Mouse (Mus musculus) heart, postnatal 0 days (tissue): ENCODE results near the gene Casq2. TPM values are rescaled to one million over a fixed set of nuclear protein-coding genes. Genes with fewer than 3 reads are reported as not detected.
A peak's percentile ranks its signal among the peaks of the same experiment; 100 is the strongest.

Experiments used
- ATAC-seq: fragments of 200-750 bp; cut with Nextera tagmentation; 2 replicates; pipeline ENCODE4 v1.8.0; 2017; ENCODE audit warnings: low read depth, moderate number of reproducible peaks, moderate library complexity; ENCODE audit not compliant: insufficient read depth
- DNase-seq: peaks from one replicate; pipeline ENCODE4 v3.0.0-alpha.2; 2016; ENCODE audit warnings: low spot score
- H3K27ac ChIP-seq: fragments of 300-500 bp; sonication (generic); 2 replicates; pipeline ENCODE4 v1.5.1; 2014; ENCODE audit warnings: low read depth, mild to moderate bottlenecking
- H3K27me3 ChIP-seq: fragments of 300-500 bp; sonication (generic); 2 replicates; pipeline ENCODE4 v1.6.1; 2014; ENCODE audit warnings: low read length, mixed read lengths; ENCODE audit not compliant: control insufficient read depth, insufficient read depth
- H3K36me3 ChIP-seq: fragments of 300-500 bp; sonication (generic); replicated peaks from 2 replicates; pipeline ENCODE4 v1.6.1; 2014; ENCODE audit warnings: low read length, mixed read lengths; ENCODE audit not compliant: control insufficient read depth, insufficient read depth
- H3K4me1 ChIP-seq: fragments of 300-500 bp; sonication (generic); 2 replicates; pipeline ENCODE4 v1.6.1; 2014; ENCODE audit warnings: antibody characterized with exemption; ENCODE audit not compliant: control insufficient read depth, insufficient read depth
- H3K4me2 ChIP-seq: fragments of 300-500 bp; sonication (generic); 2 replicates; pipeline ENCODE4 v1.6.1; 2014; ENCODE audit warnings: low read depth, mild to moderate bottlenecking, low read length, moderate library complexity
- H3K4me3 ChIP-seq: fragments of 300-500 bp; sonication (generic); 2 replicates; pipeline ENCODE4 v1.5.1; 2014; ENCODE audit warnings: low read depth, low read length
- H3K9ac ChIP-seq: fragments of 300-500 bp; sonication (generic); replicated peaks from 2 replicates; pipeline ENCODE4 v1.6.1; 2014; ENCODE audit warnings: low read depth, low read length, mixed read lengths
- H3K9me3 ChIP-seq: fragments of 300-500 bp; sonication (generic); replicated peaks from 2 replicates; pipeline ENCODE4 v1.6.1; 2016; ENCODE audit warnings: low read length; ENCODE audit not compliant: control insufficient read depth
- CTCF ChIP-seq: IDR thresholded peaks from 2 replicates; pipeline ENCODE4 v1.5.1; 2016; ENCODE audit warnings: antibody characterized with exemption, control low read depth, low read depth
- EP300 ChIP-seq: IDR thresholded peaks from 2 replicates; pipeline ENCODE4 v1.6.1; 2016; ENCODE audit warnings: antibody characterized with exemption, low read depth
- WGBS: fragments of 180-500 bp; shearing (Covaris S2); extraction: QIAGEN DNeasy Blood & Tissue Kit; methylation state at CpG from one replicate; pipeline ENCODE4 v1.1.7; 2014; 5-methylcytosine and 5-hydroxymethylcytosine counted together
- polyA plus RNA-seq: library from polyadenylated mRNA; unstranded; fragments of >200 nt; fragmentation: Nextera tagmentation; extraction: Ambion mirVana; gene quantifications from 2 replicates; pipeline ENCODE4 v1.2.1, GENCODE M21; 2015
- total RNA-seq: library from RNA; depleted of rRNA; stranded (reverse); fragments of >200 nt; gene quantifications from 2 replicates; pipeline ENCODE4 v1.2.3, GENCODE M21; 2014; ENCODE audit warnings: low replicate concordance

The Casq2 gene
- total and polyA plus RNA-seq, 2 experiments from 2014 or later = 836 to 872 TPM

- no peak overlapping the region for H3K9ac ChIP-seq
- WGBS = 29% methylated on average over 5 of the region's 5 CpGs
- no peaks in the 10 kb centered on the region for H3K27me3 ChIP-seq
- peaks cover 34% of the 10 kb centered on the region for H3K4me1 ChIP-seq
- H3K9me3 ChIP-seq = no peaks in the 10 kb centered on the region
- DNase-seq (no peak), ATAC-seq (no peak)
- H3K4me2 ChIP-seq = no peak overlapping the region
- 0 out of 2 replicates have a peak overlapping the region, but pooled peaks have one; percentile 41 for H3K27ac ChIP-seq
- H3K36me3 ChIP-seq = peaks cover 17% of the 10 kb centered on the region; the same call in 1 of the 2 replicates
- no peak for TF ChIP-seq EP300
- no peak for TF ChIP-seq CTCF
- H3K4me3 ChIP-seq = no peak overlapping the region
These were observed 9.2 kb downstream of the Casq2 start for GRCm38 (mm10) chr3:102095412-102095811.

DNA sequence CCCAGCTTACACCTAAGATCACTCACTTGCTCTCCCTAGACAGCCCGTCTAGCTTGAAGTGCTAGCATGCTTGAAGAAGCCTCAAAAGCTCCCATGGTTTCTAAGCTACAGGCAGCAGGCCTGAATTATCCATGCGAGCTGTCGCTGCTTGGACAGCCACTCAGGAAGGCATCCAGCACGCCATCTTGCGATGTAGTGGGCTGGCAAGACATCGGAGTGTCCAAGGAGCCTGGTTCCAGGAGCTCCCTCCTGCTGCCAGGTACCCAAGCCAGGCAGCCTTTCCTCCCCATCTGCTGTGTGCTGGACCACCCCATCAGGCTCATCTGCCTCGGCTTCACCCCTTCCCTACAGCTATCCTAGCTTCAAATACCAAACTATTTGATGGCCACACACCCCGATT lies 10.2 kb downstream of the Casq2 start:
- H3K9me3 ChIP-seq = no peaks in the 10 kb centered on the region
- peak overlapping the region; percentile 11; the same call in 1 of the 2 replicates for H3K27ac ChIP-seq
- no peak for TF ChIP-seq CTCF
- TF ChIP-seq EP300 = no peak
- 85% methylated on average over 8 of the region's 8 CpGs for WGBS
- H3K4me3 ChIP-seq = no peak overlapping the region
- no peak for ATAC-seq
- peaks cover 17% of the 10 kb centered on the region; the same call in 1 of the 2 replicates for H3K36me3 ChIP-seq
- no peaks in the 10 kb centered on the region for H3K27me3 ChIP-seq
- H3K4me2 ChIP-seq = no peak overlapping the region; the same call in 1 of the 2 replicates
- DNase-seq = no peak
- no peak overlapping the region for H3K9ac ChIP-seq
- H3K4me1 ChIP-seq = peaks cover 43% of the 10 kb centered on the region

- Histone ChIP-seq H3K4me1 (peaks cover 49% of the 10 kb centered on the region), H3K27me3 (no peaks in the 10 kb centered on the region), H3K27ac (peak overlapping the region; percentile 11; the same call in 1 of the 2 replicates), H3K4me3 (no peak overlapping the region), H3K9ac (no peak overlapping the region), H3K36me3 (peaks cover 17% of the 10 kb centered on the region; the same call in 1 of the 2 replicates), H3K4me2 (no peak overlapping the region; the same call in 1 of the 2 replicates), H3K9me3 (no peaks in the 10 kb centered on the region)
- WGBS = 72% methylated on average over 2 of the region's 2 CpGs
- ATAC-seq (no peak), DNase-seq (no peak)
- no peak for TF ChIP-seq CTCF
- no peak for TF ChIP-seq EP300
These were observed 10.8 kb downstream of the Casq2 start for GRCm38 (mm10) chr3:102096976-102097375.

DNA sequence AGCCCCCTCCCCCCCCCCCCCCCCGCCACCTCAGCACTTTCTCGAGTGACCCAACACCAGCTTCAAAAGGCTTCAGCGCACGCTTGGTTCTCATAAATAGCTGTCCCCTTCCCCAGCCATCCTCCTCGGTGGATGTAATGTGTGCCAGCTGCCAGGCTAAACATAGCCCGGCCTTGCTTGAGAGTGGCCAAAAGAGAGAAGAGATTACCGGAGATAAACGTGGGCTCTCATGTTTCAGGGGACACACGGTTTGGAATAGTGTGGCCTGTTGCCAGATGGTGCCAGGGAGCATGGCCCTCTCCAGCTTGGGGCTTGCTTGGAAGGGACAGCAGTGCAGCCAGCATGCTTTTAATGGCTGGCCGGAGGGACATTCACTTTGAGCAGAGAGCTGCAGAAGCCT lies 13.0 kb downstream of the Casq2 start:
- Histone ChIP-seq H3K4me1 (peaks cover 48% of the 10 kb centered on the region), H3K36me3 (peaks cover 14% of the 10 kb centered on the region; the same call in 1 of the 2 replicates), H3K27ac (peak overlapping the region; percentile 97), H3K9me3 (no peaks in the 10 kb centered on the region), H3K9ac (no peak overlapping the region), H3K4me3 (no peak overlapping the region), H3K4me2 (peak overlapping the region; percentile 35), H3K27me3 (no peaks in the 10 kb centered on the region)
- peak; percentile 83 for ATAC-seq
- TF ChIP-seq CTCF (no peak), EP300 (no peak; the same call in 1 of the 2 replicates)
- peak; percentile 90 for DNase-seq
- WGBS = 24% methylated on average over 9 of the region's 10 CpGs

- TF ChIP-seq EP300 = peak; percentile 33; the same call in 1 of the 2 replicates
- no peak for TF ChIP-seq CTCF
- Histone ChIP-seq H3K9ac (peak overlapping the region; percentile 8), H3K27me3 (no peaks in the 10 kb centered on the region), H3K36me3 (peaks cover 11% of the 10 kb centered on the region; the same call in 1 of the 2 replicates), H3K9me3 (no peaks in the 10 kb centered on the region), H3K27ac (peak overlapping the region; percentile 97), H3K4me3 (no peak overlapping the region), H3K4me2 (peak overlapping the region; percentile 35), H3K4me1 (peaks cover 48% of the 10 kb centered on the region)
- peak; percentile 87 for ATAC-seq
- DNase-seq = peak; percentile 84
- 39% methylated on average over 3 of the region's 3 CpGs for WGBS
These were observed 13.6 kb downstream of the Casq2 start for GRCm38 (mm10) chr3:102099793-102100192.

DNA sequence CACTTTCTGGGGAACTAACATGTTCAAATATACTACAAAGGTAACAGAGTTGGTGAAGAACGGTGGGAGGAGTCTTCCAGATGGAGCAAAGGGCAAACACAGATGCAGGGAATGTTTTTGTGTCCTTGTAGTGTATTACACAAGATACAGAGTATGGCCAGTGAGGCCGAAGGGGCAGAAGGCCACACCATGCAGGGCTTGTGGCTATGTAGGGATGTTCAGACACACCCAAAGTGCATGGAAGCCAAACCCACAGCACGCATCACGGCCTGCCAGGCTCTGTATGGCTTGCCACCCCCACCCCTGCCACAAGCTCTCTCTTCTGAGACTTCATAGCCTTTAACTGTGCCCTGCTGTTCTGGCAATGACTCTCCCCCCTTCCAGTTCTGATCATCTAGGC lies 15.2 kb downstream of the Casq2 start:
- peaks cover 44% of the 10 kb centered on the region for H3K4me1 ChIP-seq
- TF ChIP-seq CTCF (no peak), EP300 (no peak)
- no peak overlapping the region for H3K4me3 ChIP-seq
- peak overlapping the region; percentile 97 for H3K27ac ChIP-seq
- H3K4me2 ChIP-seq = no peak overlapping the region
- 0 out of 2 replicates have a peak, but pooled peaks cover 9% of the 10 kb centered on the region for H3K36me3 ChIP-seq
- no peaks in the 10 kb centered on the region for H3K27me3 ChIP-seq
- WGBS = 90% methylated on average over 4 of the region's 4 CpGs
- no peak overlapping the region for H3K9ac ChIP-seq
- H3K9me3 ChIP-seq = no peaks in the 10 kb centered on the region
- DNase-seq = no peak
- ATAC-seq = no peak
